Mouse (Mus musculus) lung, postnatal 10 days (tissue): ENCODE data around the gene Eps8.

Source experiments
- DNase-seq: peaks from one replicate; pipeline ENCODE4 v3.0.0; 2021

The Eps8 gene

GRCm38 (mm10) chr6:137560358-137560859, 94.3 kb downstream of the Eps8 start:
- DNase-seq, result peak; percentile 51

DNA sequence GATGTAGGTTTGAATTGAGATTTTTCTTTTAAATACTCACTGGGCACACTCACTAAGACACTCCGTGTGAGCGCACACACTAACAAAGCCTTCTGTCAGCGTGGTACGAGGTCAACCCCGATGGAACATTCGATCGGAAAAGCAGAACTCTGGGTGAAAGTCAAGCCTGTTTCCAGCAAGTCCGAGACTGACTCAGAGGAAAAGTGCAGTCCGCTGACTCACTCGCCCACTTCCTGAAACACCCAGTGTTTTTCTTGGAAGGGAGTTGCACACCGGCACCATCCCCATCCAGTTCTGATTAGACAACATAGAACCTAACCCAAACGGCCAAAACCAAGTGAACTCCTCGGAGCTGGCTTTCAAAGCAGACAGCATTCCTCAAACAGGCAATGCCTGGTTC, 95.8 kb downstream of the Eps8 start:
- DNase-seq, result peak; percentile 38

GRCm38 (mm10) chr6:137557671-137558070, 97.0 kb downstream of the Eps8 start:
- no peak for DNase-seq

- DNase-seq, result no peak
Observed at GRCm38 (mm10) chr6:137557159-137557558, 97.5 kb downstream of the Eps8 start.

DNA sequence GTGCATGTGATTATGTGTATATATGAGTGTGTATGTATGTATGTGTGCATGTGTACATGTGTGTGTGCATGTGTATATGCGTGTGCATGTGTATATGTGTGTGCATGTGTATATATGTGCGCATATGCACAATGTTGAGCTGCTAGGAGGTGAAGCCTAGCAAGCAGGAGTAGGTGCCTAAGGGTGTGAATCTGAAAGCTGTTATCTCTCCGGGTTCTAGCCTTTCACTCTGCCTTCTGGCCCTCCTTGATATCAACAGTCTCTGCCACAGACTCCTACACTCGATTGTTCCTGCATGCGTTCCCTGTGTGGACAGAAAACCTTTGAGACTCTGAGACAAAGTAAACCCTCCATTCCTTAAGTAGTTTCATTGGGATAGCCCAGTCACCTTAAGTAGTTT, 98.0 kb downstream of the Eps8 start:
- no peak for DNase-seq

- peak; percentile 9 for DNase-seq
Observed at GRCm38 (mm10) chr6:137550181-137550580, 104.5 kb downstream of the Eps8 start.

DNA sequence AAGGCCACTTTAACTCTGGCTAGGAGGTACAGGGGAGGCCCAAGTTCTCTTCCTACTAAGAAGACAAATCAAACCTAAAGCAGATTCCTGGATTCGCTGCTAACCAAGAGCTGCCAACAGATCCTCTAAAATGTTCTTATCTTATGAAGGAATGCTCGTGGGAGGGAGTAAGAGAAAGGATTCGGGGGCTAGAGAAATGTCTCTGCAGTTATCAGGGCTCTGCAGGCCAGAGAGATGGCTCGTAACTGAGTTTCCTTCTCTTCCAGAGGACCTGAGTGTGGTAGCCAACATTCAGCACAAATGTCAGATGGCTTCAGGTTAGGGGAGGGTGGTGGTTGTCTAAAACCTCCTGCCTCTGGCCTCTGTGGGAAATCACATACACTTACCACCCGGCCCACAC, 106.1 kb downstream of the Eps8 start:
- no peak for DNase-seq

DNA sequence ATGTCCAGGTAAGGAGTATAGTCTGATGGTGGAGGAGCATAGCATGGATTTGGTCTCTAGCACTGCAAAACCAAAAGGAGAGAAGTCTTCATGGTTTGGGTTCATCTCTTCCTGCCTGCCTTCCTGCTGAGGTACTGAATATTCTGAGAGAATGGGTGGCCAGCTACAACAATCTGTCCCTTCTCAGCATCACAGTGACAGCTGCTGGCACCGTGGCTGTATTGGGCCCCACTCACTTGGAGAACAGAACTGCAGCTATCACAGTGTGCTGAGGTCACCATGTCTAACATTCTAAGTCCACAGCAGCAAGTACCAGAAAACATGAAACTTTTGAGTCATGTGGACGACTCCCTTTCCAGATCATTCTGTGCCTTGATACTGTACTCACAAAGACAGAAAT, 107.1 kb downstream of the Eps8 start:
- no peak for DNase-seq

DNA sequence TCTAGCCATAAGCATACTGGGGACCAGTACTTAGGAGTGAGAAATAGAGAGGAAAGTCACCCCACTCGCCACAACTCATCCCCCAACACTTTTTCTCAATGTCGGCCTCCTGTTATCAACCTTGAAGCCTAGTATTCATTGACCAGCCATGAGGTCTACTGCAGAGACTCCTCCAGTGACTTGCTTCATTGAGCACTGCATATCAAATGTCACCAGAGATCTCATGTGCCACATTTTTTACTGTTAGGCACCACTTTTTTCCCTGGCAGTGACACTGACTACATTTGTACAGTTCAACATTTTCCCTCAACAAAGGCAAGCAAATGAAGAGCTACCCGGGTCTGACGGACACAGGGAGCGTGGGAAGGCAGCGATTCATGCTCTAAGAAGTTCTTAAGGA, 108.6 kb downstream of the Eps8 start:
- DNase-seq, result no peak

DNA sequence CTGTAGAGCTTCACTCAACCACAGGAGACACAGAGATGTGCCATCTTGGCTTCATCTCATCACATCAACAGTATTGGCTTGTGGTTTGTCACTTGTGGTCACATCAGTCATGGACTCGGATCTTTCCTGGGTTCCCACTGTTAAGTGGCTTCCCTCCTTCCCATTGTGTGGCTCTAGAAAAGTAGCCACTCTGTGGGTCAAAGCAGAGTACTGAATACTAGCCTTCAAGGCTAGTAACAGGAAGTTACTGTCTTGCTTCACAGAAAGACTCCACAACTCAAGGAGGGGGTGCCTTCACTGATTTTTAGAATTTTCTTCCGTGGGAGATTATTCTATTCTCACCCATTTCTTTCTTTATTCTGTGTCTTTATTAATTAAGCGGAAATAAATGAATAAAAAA, 109.3 kb downstream of the Eps8 start:
- DNase-seq, result no peak

DNA sequence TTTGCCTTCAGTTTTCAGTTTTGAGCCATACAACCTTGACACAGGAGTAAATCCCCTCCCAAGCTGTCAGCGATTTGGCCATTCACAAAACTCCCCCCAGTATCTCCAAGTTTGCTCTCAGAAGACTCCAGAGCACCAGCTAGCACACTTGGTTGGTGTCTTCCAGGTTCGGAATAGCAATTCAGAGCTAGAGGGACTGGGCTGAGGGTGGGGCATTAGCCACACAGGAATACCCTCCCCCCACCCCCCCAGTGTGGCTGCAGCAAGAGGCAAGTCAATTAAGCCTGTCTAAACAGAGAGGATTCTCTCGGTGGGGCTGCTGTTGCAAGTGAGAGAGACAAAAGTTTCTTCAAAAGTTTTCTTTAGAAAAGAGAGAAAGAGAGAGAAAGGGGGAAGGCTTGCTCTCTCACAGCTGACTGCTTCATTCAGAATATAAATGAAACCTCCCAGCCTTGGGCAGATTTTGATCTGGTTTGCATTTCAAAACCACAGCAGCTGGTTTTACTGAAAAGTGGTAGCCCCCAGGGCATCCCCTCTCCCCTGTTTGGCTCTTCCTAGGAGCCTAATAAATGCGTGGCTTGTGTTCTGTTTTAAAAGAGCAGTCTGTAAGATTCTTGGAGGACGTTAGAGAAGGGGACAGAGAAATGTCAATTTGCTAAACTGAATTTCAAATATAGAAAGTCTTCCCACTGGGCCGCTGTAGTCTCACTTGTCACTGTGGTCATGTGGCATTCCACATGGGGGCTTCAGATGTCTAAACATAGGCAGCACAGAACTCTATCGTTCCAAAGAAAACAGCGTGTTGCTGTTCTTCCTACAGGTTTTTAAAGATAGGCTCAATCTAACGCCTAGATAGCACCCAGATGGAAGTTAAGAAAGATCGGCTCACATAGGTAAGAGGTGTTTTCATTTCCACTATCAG, 112.2 kb downstream of the Eps8 start:
- no peak for DNase-seq

DNA sequence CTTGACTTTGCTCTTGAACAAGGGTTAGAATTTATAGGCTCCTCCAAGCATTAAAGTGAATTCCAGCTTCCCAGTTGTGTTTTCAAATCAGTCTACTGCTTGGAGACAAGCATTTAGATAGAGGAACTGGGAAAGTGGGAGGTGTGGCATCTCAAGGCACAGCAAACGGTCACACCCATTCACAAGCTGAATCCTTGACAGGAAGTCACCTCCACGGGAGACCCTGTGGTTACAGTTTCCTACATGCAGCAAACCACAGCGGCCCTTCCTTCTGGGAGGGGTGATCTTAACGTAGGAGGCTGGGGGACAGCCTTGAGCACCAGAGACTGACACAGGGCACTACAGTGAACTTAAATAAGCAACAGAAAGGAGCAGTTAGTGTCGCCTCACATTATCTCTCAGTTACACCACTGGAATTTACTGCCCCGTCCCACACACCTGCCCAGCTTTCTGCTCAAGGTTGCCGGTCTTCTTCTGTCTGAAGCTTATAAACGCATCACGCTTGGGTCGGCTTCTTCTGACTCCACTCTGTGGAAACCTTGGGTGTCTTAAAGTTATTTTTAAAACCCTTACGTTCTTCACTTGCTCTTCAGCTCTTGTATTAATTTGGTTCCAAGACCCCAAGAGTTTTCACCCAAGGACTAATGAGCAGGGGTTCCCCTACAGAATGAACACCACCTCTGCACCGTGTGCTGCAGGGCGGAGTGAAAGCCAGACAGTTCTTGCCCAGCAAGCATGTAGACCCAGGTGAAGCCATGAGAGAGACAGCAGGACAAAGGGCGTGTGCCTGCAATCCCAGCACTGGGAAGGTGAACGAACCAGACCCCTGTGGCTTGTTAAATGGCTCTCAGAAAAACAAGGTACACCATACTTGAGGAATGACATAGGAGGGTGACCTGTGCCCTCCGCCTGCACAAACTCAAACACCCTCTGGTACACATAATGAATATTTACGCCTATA, 113.2 kb downstream of the Eps8 start:
- DNase-seq, result peak; percentile 11

GRCm38 (mm10) chr6:137540800-137541199, 113.9 kb downstream of the Eps8 start:
- DNase-seq, result peak; percentile 47

DNA sequence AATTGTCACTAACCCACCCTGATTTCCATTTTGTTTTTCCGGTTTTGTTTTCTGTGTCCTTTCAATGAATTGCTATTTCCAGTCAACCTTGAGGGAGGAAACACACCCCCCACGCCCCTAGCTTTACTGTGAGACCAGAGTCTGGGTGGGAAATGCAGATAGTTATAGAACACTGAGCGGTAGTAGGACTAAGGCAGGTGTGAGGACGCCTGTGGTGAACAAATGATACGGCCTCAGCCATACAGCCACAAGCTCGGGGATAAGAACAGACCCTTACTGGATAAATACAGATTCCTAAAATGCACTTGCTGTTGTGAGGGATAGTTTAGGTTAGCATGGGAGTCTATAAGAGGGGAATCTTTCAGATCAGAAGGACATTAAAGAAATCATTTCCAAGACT, 114.3 kb downstream of the Eps8 start:
- DNase-seq, result no peak

DNA sequence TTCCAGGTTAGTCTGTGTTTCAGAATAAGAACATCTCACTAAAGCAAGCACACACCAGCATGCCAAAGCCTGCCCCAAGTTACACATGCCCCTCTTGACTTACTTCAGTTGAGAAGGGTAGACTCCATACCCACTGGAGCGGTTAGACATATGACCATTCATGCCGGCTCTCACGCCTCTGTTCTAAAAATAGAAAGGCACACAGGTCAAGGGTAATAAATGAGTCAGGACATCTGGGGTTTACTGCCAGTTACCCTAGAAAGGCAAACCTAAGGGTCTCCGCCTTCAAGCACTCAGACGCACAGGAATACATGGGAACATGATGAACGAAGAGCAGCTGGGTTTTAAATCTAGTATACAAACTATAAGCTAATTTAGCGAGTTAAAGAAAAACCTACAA, 115.5 kb downstream of the Eps8 start:
- no peak for DNase-seq

- DNase-seq, result no peak
Observed at GRCm38 (mm10) chr6:137532758-137533157, 121.9 kb downstream of the Eps8 start.

DNA sequence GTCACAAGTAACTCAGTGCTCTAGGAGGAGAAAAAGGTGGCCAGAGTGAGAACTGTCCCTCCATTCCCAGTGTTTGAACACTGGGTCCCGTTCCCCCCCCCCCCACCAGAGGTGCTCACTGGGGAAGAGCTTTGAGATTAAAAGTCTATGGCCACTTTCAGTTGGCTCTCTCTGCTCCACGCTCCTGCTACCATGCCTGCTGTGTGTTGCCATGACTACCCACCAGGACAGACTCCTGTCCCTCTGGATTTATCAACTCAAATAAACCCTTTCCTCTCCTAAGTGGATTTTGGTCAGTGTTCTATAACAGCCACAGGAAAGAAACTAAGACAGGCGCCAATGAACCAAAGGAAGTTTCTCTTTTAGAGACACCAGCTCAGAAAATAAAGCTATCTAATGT, 128.9 kb downstream of the Eps8 start:
- no peak for DNase-seq

DNA sequence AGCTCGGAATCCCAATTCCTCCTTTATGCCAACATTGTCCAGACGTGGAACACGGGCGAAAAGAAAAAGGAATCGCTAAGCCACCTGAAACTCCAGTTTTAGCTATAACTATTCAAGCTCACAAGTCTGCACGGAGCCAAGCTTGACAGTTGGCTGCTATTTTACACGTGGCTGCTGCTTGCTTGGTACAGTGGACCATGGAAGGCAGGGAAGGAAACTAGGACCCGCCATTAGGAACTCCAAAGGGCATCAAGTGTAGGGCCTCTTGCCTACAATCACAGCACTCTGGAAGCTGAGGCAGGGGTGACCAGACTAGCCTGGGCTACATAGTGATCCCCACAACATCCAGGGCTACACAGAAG, 134.4 kb downstream of the Eps8 start:
- no peak for DNase-seq

- DNase-seq, result no peak
Observed at GRCm38 (mm10) chr6:137519529-137520342, 134.9 kb downstream of the Eps8 start.

DNA sequence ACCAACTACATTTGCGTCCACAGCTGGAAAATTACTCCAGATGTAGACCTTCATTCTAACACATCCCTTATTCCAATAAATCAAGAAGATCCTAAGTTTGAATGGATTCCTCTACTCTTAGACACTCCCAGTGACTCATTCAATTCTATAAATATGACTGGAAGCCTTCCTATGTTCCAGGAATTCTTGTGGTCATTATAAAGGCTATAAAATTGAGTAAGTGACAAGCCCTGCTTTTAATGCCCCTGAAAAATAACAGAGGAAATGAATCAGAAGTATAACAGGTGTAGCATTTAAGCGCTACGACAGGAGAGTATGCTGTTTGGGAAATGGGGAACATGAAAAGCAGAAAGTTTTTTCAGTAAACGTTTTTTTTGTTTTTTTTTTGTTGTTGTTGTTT, 139.8 kb downstream of the Eps8 start:
- no peak for DNase-seq

GRCm38 (mm10) chr6:137512753-137513152, 141.9 kb downstream of the Eps8 start:
- DNase-seq, result no peak

DNA sequence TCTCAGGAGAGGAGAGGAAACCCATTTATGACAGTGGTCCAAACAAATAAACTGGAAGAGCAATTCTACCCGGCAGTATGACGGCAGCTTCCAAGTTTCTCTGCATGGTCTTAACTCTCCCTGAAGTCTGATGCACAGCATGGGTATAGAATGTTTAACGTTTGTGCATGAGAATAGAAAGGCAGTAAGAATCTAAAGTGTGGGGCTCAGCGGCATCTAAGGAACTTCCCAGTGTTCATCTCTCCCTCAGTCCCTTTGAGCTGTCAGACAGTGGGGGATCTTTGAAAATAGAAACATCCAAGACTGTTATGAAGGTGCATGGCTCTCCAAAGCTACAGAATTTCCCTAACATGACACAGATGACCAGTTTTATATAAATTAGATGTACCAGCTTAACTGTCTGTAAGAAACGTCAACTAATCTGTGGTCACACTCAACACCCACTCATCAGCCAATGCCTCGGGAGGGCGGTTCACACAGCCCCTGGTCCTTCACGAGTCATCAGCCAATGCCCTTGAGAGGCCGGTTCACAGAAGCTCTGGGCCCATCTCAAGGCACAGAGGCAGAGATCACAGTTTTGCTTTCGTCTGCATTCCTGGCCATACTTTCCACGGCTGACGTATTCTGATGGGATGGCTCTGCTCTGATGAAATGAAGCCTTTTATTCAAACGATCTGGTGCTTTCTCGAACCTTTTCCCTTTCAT, 145.2 kb downstream of the Eps8 start:
- no peak for DNase-seq
